Mouse (Mus musculus) kidney, postnatal 0 days (tissue): ENCODE results near the gene Pcx. TPM values are rescaled to one million over a fixed set of nuclear protein-coding genes. Genes with fewer than 3 reads are reported as not detected.
A peak's percentile ranks its signal among the peaks of the same experiment; 100 is the strongest.

Experiments
- ATAC-seq: fragments of 200-750 bp; cut with Nextera tagmentation; replicated peaks from 2 replicates; pipeline ENCODE4 v1.8.0; 2017; ENCODE audit warnings: low read depth, moderate number of reproducible peaks, moderate TSS enrichment, moderate library complexity; ENCODE audit not compliant: low FRiP score
- DNase-seq: peaks from one replicate; pipeline ENCODE4 v3.0.0-alpha.2; 2016; ENCODE audit warnings: low spot score
- H3K27ac ChIP-seq: fragments of 300-500 bp; sonication (generic); 2 replicates; pipeline ENCODE4 v1.5.1; 2014; ENCODE audit warnings: mild to moderate bottlenecking
- H3K27me3 ChIP-seq: fragments of 300-500 bp; sonication (generic); 2 replicates; pipeline ENCODE4 v1.6.1; 2014; ENCODE audit warnings: low read length, mixed read lengths; ENCODE audit not compliant: insufficient read depth
- H3K36me3 ChIP-seq: fragments of 300-500 bp; sonication (generic); 2 replicates; pipeline ENCODE4 v1.6.1; 2014; ENCODE audit warnings: low read length, mixed read lengths; ENCODE audit not compliant: insufficient read depth
- H3K4me1 ChIP-seq: fragments of 300-500 bp; sonication (generic); replicated peaks from 2 replicates; pipeline ENCODE4 v1.6.1; 2014; ENCODE audit warnings: antibody characterized with exemption, low read length, mixed read lengths; ENCODE audit not compliant: insufficient read depth
- H3K4me2 ChIP-seq: fragments of 300-500 bp; sonication (generic); 2 replicates; pipeline ENCODE4 v1.6.1; 2014; ENCODE audit warnings: mild to moderate bottlenecking, low read length, moderate library complexity, mixed read lengths
- H3K4me3 ChIP-seq: fragments of 300-500 bp; sonication (generic); replicated peaks from 2 replicates; pipeline ENCODE4 v1.5.1; 2014; ENCODE audit warnings: low read depth, low read length
- H3K9ac ChIP-seq: fragments of 300-500 bp; sonication (generic); 2 replicates; pipeline ENCODE4 v1.6.1; 2014; ENCODE audit warnings: low read depth, low read length
- H3K9me3 ChIP-seq: fragments of 300-500 bp; sonication (generic); replicated peaks from 2 replicates; pipeline ENCODE4 v1.6.1; 2016; ENCODE audit warnings: low read length, inconsistent platforms, mixed read lengths
- CTCF ChIP-seq: IDR thresholded peaks from 2 replicates; pipeline ENCODE4 v1.5.1; 2016; ENCODE audit warnings: antibody characterized with exemption, low read depth, mild to moderate bottlenecking, moderate library complexity
- WGBS: fragments of 180-500 bp; shearing (Covaris S2); extraction: QIAGEN DNeasy Blood & Tissue Kit; methylation state at CpG from one replicate; pipeline ENCODE4 v1.1.7; 2014; 5-methylcytosine and 5-hydroxymethylcytosine counted together
- polyA plus RNA-seq: library from polyadenylated mRNA; unstranded; fragments of >200 nt; fragmentation: Nextera tagmentation; extraction: Ambion mirVana; gene quantifications from 2 replicates; pipeline ENCODE4 v1.2.1, GENCODE M21; 2015

Pcx gene
- polyA plus RNA-seq, 1 experiment from 2014 or later, result 57.6 TPM

DNA sequence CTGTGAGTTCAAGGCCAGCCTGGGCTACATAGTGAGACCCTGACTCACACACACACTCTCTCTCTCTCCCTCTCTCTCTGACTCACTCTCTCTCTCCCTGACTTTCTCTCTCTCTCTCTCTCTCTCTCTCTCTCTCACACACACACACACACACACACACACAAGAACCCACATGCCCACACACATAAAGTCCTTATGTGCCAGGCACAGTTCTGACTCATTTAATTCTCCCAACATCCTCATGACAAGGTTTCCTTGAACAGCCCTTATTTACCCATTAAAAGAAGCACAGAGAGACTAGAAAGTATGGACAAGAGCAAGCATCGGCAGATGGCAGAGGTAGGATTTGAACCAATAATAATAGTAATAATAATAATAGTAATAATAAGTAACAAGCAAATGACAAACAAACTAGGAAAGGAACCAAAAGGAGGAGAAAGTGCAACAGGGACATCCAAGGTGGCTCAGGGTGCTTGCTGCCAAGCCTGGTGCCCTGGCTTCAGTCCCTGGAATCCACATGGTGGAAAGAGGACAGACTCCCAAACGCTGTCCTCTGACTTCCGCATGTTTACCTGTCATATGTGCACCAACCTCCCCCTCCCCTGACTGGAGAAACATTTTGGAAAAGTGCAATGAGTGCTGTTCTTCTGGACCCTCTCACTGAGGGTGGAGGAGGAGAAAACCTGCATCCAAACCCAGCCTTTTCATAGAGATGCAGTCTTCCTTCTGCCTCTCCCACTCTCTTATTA lies 28.0 kb upstream of the Pcx start:
- H3K27me3 ChIP-seq, result no peaks in the 10 kb centered on the region
- H3K4me3 ChIP-seq, result no peak overlapping the region
- no peak overlapping the region for H3K9ac ChIP-seq
- ATAC-seq (no peak), DNase-seq (no peak)
- H3K4me1 ChIP-seq, result peaks cover 4% of the 10 kb centered on the region; the same call in 1 of the 2 replicates
- H3K9me3 ChIP-seq, result no peaks in the 10 kb centered on the region
- H3K36me3 ChIP-seq, result no peaks in the 10 kb centered on the region
- 69% methylated on average over 3 of the region's 3 CpGs for WGBS
- no peak overlapping the region for H3K27ac ChIP-seq
- TF ChIP-seq CTCF, result no peak
- no peak overlapping the region for H3K4me2 ChIP-seq

- Histone ChIP-seq H3K4me1 (no peaks in the 10 kb centered on the region), H3K27me3 (no peaks in the 10 kb centered on the region), H3K9ac (no peak overlapping the region), H3K4me3 (no peak overlapping the region), H3K9me3 (no peaks in the 10 kb centered on the region), H3K36me3 (no peaks in the 10 kb centered on the region), H3K27ac (peak overlapping the region; percentile 47; the same call in 1 of the 2 replicates), H3K4me2 (no peak overlapping the region)
- WGBS, result 9% methylated on average over 5 of the region's 5 CpGs
- DNase-seq (peak; percentile 84), ATAC-seq (no peak)
- TF ChIP-seq CTCF, result no peak
These were observed 25.3 kb upstream of the Pcx start for GRCm38 (mm10) chr19:4485006-4485405.

- Histone ChIP-seq H3K27ac (no peak overlapping the region), H3K27me3 (no peaks in the 10 kb centered on the region), H3K9me3 (no peaks in the 10 kb centered on the region), H3K4me2 (no peak overlapping the region), H3K4me1 (no peaks in the 10 kb centered on the region), H3K36me3 (no peaks in the 10 kb centered on the region), H3K9ac (no peak overlapping the region), H3K4me3 (no peak overlapping the region)
- ATAC-seq, result no peak
- WGBS, result 76% methylated on average over 2 of the region's 2 CpGs
- TF ChIP-seq CTCF, result no peak
- no peak for DNase-seq
These were observed 22.4 kb upstream of the Pcx start for GRCm38 (mm10) chr19:4487877-4488276.

DNA sequence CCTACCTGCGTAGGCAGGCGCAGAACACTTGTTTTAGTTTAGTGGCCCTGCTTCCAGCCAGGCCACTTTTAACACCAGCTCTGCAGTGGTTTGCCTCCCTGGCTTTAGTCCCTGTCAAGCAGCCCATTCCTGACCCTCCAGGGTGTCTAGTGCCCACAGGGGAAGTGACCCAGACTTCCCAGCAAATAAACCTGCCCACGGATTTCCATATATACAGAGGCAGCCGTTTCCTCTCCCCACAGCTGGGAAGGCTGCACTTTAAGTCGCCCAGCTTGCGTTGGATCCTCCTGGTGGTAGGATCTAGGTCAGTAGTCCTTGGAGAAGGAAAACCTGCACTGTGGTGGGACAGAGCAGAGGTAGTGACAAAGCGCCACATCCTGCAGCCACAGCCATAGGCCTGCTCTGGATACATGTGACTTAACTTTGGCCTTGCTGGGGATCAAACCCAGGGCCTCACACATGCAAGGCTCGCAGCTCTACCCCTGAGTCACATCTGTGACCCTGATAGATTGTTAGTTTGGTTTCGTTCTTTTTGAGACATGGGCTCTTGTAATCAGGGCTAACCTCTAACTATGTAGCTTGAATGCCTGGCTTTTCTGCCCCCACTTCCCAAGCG lies 19.1 kb upstream of the Pcx start:
- Histone ChIP-seq H3K9me3 (no peaks in the 10 kb centered on the region), H3K27ac (no peak overlapping the region), H3K4me1 (no peaks in the 10 kb centered on the region), H3K36me3 (no peaks in the 10 kb centered on the region), H3K4me3 (no peak overlapping the region), H3K4me2 (no peak overlapping the region), H3K9ac (no peak overlapping the region), H3K27me3 (no peaks in the 10 kb centered on the region)
- ATAC-seq (no peak), DNase-seq (no peak)
- peak; percentile 48; the same call in 1 of the 2 replicates for TF ChIP-seq CTCF
- WGBS, result 55% methylated on average over 10 of the region's 10 CpGs

DNA sequence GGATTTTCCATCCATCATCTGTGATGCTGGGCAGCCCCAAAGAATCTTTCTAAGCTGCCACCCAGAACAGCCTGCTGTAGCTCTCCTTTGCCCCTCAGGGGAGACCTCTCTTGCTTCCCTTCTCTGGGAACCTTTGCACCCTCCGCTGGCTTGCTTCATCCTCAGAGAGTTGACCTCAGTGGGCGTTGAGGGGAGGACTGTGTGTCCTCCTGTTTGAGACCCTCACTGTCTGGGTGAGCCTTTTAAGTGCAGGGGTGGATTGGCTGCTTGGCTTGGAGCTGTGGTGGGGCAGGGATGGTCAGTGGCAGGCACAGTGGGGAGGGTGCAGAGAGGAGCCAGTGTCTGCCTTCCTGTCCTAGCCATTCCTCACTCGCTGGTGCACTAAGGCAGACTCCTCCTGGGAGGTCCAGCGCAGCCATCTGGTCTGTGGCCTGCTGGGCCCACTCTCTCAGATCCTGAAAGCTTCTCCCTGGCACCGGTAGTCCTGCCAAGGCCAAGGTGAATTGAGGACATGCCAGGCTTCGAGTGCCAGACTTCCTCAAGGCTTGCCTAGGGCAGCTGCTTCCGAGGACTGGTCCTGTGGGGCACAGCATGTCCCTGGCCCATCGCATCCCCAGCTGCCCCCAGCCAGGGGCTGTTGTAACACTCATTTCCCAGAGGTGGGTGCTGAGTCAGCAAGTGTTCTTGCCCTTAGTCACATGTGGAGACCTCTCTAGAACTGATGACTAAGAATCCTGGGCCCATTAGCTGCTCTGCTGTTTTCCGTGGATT lies 17.6 kb upstream of the Pcx start:
- H3K4me3 ChIP-seq, result no peak overlapping the region
- 61% methylated on average over 9 of the region's 9 CpGs for WGBS
- DNase-seq, result no peak
- H3K9ac ChIP-seq, result no peak overlapping the region
- H3K4me2 ChIP-seq, result no peak overlapping the region
- ATAC-seq, result no peak
- no peaks in the 10 kb centered on the region for H3K36me3 ChIP-seq
- no peaks in the 10 kb centered on the region for H3K27me3 ChIP-seq
- H3K4me1 ChIP-seq, result no peaks in the 10 kb centered on the region
- no peak overlapping the region for H3K27ac ChIP-seq
- no peaks in the 10 kb centered on the region for H3K9me3 ChIP-seq
- TF ChIP-seq CTCF, result no peak

DNA sequence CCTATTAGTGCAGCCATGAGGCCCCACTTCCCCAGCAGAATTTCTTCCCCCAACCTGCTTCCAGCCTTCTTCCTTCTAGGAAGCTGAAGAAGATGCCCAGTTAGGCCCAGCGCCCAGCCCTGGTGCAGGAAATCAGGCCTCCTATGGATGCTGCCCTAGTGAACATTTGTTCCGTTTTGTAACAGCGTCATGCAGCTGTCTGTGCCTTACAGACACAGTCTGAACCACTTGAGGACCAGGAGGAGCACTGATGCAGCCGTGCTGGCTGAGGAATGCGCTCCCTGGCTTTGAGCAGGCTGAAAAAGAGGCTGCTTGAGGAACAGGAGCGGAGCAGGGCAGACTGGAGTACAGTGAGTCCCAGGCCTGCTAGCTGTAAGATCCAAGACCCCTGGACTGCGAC lies 15.6 kb upstream of the Pcx start:
- Histone ChIP-seq H3K4me2 (no peak overlapping the region), H3K27ac (no peak overlapping the region), H3K36me3 (no peaks in the 10 kb centered on the region), H3K9ac (no peak overlapping the region), H3K27me3 (no peaks in the 10 kb centered on the region), H3K4me3 (no peak overlapping the region), H3K4me1 (no peaks in the 10 kb centered on the region), H3K9me3 (no peaks in the 10 kb centered on the region)
- ATAC-seq, result no peak
- DNase-seq, result no peak
- no peak for TF ChIP-seq CTCF
- WGBS, result 62% methylated on average over 7 of the region's 7 CpGs
